In the genomic region with DNA sequence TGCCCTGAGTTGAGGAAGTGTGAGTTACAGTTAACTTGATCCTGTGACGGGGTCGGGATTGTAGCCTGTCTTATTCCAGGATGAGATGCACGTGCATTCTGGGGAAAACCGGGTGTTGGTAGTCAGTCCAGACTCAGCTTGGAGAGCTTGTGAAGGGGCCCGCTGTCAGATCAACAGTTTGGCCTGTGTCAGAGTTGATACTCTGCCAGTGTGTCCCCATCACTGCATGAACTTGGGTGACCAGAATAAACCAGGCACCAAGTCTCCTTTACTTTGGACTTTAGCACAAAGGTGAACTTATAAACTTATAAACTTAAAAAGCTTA, we compare ENCODE assay signal across 8 mouse cellular contexts. TPM values are rescaled to one million over a fixed set of nuclear protein-coding genes. Genes with fewer than 3 reads are reported as not detected.
DNase-seq lines count a peak whose midpoint lies in the region; ATAC-seq and TF ChIP-seq lines count a peak whose summit lies in the region.

No protein-coding gene starts in this region.

- TF ChIP-seq CTCF in bone marrow macrophage, adult 2 months (IDR thresholded peaks at IDR 0.05; ENCODE audit: low read depth, low read length) = no peak
- no peak for TF ChIP-seq CTCF in hindbrain, postnatal 0 days (IDR thresholded peaks at IDR 0.05; ENCODE audit: low read depth)

- ATAC-seq in hindbrain, postnatal 0 days = no peak
- peak; percentile 18; the same call in 1 of the 2 replicates for ATAC-seq in midbrain, embryonic 15.5 days (replicated peaks)
- ATAC-seq in inflammation-experienced regulatory T-cells, adult 6 months = no peak

- no peak for TF ChIP-seq POLR2A in bone marrow macrophage, adult 2 months (IDR thresholded peaks at IDR 0.05; ENCODE audit: borderline replicate concordance, low read depth, low read length)

- 2% methylated on average over 5 of the region's 5 CpGs for WGBS in hindbrain, postnatal 0 days
- 4% methylated on average over 5 of the region's 5 CpGs for WGBS in midbrain, embryonic 15.5 days

- peak overlapping the region; percentile 97 for H3K4me3 ChIP-seq in bone marrow macrophage, adult 2 months (ENCODE audit: insufficient read depth, low read length)
- peak overlapping the region; percentile 88 for H3K4me3 ChIP-seq in hindbrain, postnatal 0 days (ENCODE audit: low read length)
- peak overlapping the region; percentile 93 for H3K4me3 ChIP-seq in midbrain, embryonic 15.5 days

- peak; percentile 35 for DNase-seq in kidney, adult 11 months
- DNase-seq in kidney, adult 18-20 months = no peak
- DNase-seq in hindbrain, postnatal 0 days (ENCODE audit: low spot score) = no peak
- no peak for DNase-seq in right cerebral cortex, postnatal 25 days
- no peak for DNase-seq in left cerebral cortex, postnatal 4 days

- no peaks in the 10 kb centered on the region for H3K9me3 ChIP-seq in hindbrain, postnatal 0 days (ENCODE audit: low read length)
- no peaks in the 10 kb centered on the region for H3K9me3 ChIP-seq in midbrain, embryonic 15.5 days

- H3K27ac ChIP-seq in bone marrow macrophage, adult 2 months (ENCODE audit: insufficient read depth, low read depth, low read length) = peak overlapping the region; percentile 66
- no peak overlapping the region; the same call in 1 of the 2 replicates for H3K27ac ChIP-seq in hindbrain, postnatal 0 days
- H3K27ac ChIP-seq in midbrain, embryonic 15.5 days = no peak overlapping the region

- H3K36me3 ChIP-seq in hindbrain, postnatal 0 days (ENCODE audit: insufficient read depth, low read length) = 0 out of 2 replicates have a peak, but pooled peaks cover 11% of the 10 kb centered on the region
- peaks cover 10% of the 10 kb centered on the region; the same call in 1 of the 2 replicates for H3K36me3 ChIP-seq in midbrain, embryonic 15.5 days (replicated peaks)

- H3K27me3 ChIP-seq in hindbrain, postnatal 0 days (ENCODE audit: insufficient read depth, low read length) = no peaks in the 10 kb centered on the region
- no peaks in the 10 kb centered on the region for H3K27me3 ChIP-seq in midbrain, embryonic 15.5 days (replicated peaks)

- H3K9ac ChIP-seq in hindbrain, postnatal 0 days (replicated peaks; ENCODE audit: low read length) = peak overlapping the region; percentile 82
- H3K9ac ChIP-seq in midbrain, embryonic 15.5 days = peak overlapping the region; percentile 85

- peak overlapping the region; percentile 100 for H3K4me2 ChIP-seq in hindbrain, postnatal 0 days (ENCODE audit: low read depth, low read length)
- peak overlapping the region; percentile 99 for H3K4me2 ChIP-seq in midbrain, embryonic 15.5 days

- intact Hi-C loops in left cerebral cortex, postnatal 4 days (cut with DNase I) = no loop called here

- peaks cover 28% of the 10 kb centered on the region for H3K4me1 ChIP-seq in bone marrow macrophage, adult 2 months (ENCODE audit: control insufficient read depth, insufficient read depth, low read length)
- peaks cover 20% of the 10 kb centered on the region for H3K4me1 ChIP-seq in hindbrain, postnatal 0 days (ENCODE audit: insufficient read depth, low read length)
- peaks cover 50% of the 10 kb centered on the region for H3K4me1 ChIP-seq in midbrain, embryonic 15.5 days

RNA-seq across cellular contexts. Expression of a gene that starts 0.8 kb away (rescaled TPM):
- 21.2 and 22.6 TPM in 2 replicates for polyA plus RNA-seq in bone marrow macrophage, adult 2 months (2012; ENCODE audit: insufficient read depth, insufficient read length, missing spikeins)
- total RNA-seq in hindbrain, postnatal 0 days (2014; rRNA removed) = 31.7 and 31.8 TPM in 2 replicates
- 14.1 and 15.9 TPM in 2 replicates for polyA plus RNA-seq in hindbrain, postnatal 0 days (2015; fragmentation: Nextera tagmentation; extraction: Ambion mirVana)
- polyA plus RNA-seq in midbrain, embryonic 15.5 days (2015; fragmentation: Nextera tagmentation; extraction: Ambion mirVana) = 22.1 and 24.1 TPM in 2 replicates
- polyA plus RNA-seq in inflammation-experienced regulatory T-cells, adult 6 months (2017; shearing (Covaris generic)) = 10 to 100 TPM; 18.8 to 24.0 (median 20.3) TPM
- 10 to 100 TPM; 26.0 to 27.0 TPM for total RNA-seq in left cerebral cortex, postnatal 4 days (2021)

RNA-seq across cellular contexts. Expression of a gene that starts 24.2 kb away (rescaled TPM):
- polyA plus RNA-seq in bone marrow macrophage, adult 2 months (2012; ENCODE audit: insufficient read depth, insufficient read length, missing spikeins) = 32.0 and 37.9 TPM in 2 replicates
- total RNA-seq in hindbrain, postnatal 0 days (2014; rRNA removed) = 218 and 236 TPM in 2 replicates
- polyA plus RNA-seq in hindbrain, postnatal 0 days (2015; fragmentation: Nextera tagmentation; extraction: Ambion mirVana) = 49.6 and 53.3 TPM in 2 replicates
- polyA plus RNA-seq in midbrain, embryonic 15.5 days (2015; fragmentation: Nextera tagmentation; extraction: Ambion mirVana) = 119 and 121 TPM in 2 replicates
- polyA plus RNA-seq in inflammation-experienced regulatory T-cells, adult 6 months (2017; shearing (Covaris generic)) = 1 to 10 TPM; 3.1 to 5.0 (median 4.2) TPM
- 100 to 1,000 TPM in 1 of 2 experiments, 10 to 100 TPM in 1; 95.0 to 101 TPM for total RNA-seq in left cerebral cortex, postnatal 4 days (2021)

RNA-seq across cellular contexts. Expression of a gene that starts 24.2 kb away (rescaled TPM):
- polyA plus RNA-seq in bone marrow macrophage, adult 2 months (2012; ENCODE audit: insufficient read depth, insufficient read length, missing spikeins) = 0.28 TPM in 1 of 2 replicates, not detected in the other
- 2.8 and 4.3 TPM in 2 replicates for total RNA-seq in hindbrain, postnatal 0 days (2014; rRNA removed)
- polyA plus RNA-seq in hindbrain, postnatal 0 days (2015; fragmentation: Nextera tagmentation; extraction: Ambion mirVana) = 0.55 and 0.74 TPM in 2 replicates
- polyA plus RNA-seq in midbrain, embryonic 15.5 days (2015; fragmentation: Nextera tagmentation; extraction: Ambion mirVana) = 1.5 and 2.0 TPM in 2 replicates
- under 1 TPM in 2 of 3 experiments, not detected in 1; 0.14 to 0.40 TPM for polyA plus RNA-seq in inflammation-experienced regulatory T-cells, adult 6 months (2017; shearing (Covaris generic))
- total RNA-seq in left cerebral cortex, postnatal 4 days (2021) = 1 to 10 TPM; 1.8 to 2.0 TPM

RNA-seq across cellular contexts. Expression of a gene that starts 29.9 kb away (rescaled TPM):
- 1.4 TPM in 1 of 2 replicates, not detected in the other for polyA plus RNA-seq in bone marrow macrophage, adult 2 months (2012; ENCODE audit: insufficient read depth, insufficient read length, missing spikeins)
- 625 and 1,276 TPM in 2 replicates for total RNA-seq in hindbrain, postnatal 0 days (2014; rRNA removed)
- polyA plus RNA-seq in hindbrain, postnatal 0 days (2015; fragmentation: Nextera tagmentation; extraction: Ambion mirVana) = 103 and 109 TPM in 2 replicates
- polyA plus RNA-seq in midbrain, embryonic 15.5 days (2015; fragmentation: Nextera tagmentation; extraction: Ambion mirVana) = 311 and 338 TPM in 2 replicates
- 1 to 10 TPM; 2.9 to 5.2 (median 4.3) TPM for polyA plus RNA-seq in inflammation-experienced regulatory T-cells, adult 6 months (2017; shearing (Covaris generic))
- total RNA-seq in left cerebral cortex, postnatal 4 days (2021) = 100 to 1,000 TPM; 299 to 314 TPM

RNA-seq across cellular contexts. Expression of a gene that starts 40.0 kb away (rescaled TPM):
- polyA plus RNA-seq in bone marrow macrophage, adult 2 months (2012; ENCODE audit: insufficient read depth, insufficient read length, missing spikeins) = 99.5 and 112 TPM in 2 replicates
- 975 and 1,069 TPM in 2 replicates for total RNA-seq in hindbrain, postnatal 0 days (2014; rRNA removed)
- 649 and 670 TPM in 2 replicates for polyA plus RNA-seq in hindbrain, postnatal 0 days (2015; fragmentation: Nextera tagmentation; extraction: Ambion mirVana)
- polyA plus RNA-seq in midbrain, embryonic 15.5 days (2015; fragmentation: Nextera tagmentation; extraction: Ambion mirVana) = 626 and 662 TPM in 2 replicates
- 10 to 100 TPM; 12.8 to 24.5 (median 15.7) TPM for polyA plus RNA-seq in inflammation-experienced regulatory T-cells, adult 6 months (2017; shearing (Covaris generic))
- total RNA-seq in left cerebral cortex, postnatal 4 days (2021) = 100 to 1,000 TPM; 386 to 426 TPM
